In the genomic region with DNA sequence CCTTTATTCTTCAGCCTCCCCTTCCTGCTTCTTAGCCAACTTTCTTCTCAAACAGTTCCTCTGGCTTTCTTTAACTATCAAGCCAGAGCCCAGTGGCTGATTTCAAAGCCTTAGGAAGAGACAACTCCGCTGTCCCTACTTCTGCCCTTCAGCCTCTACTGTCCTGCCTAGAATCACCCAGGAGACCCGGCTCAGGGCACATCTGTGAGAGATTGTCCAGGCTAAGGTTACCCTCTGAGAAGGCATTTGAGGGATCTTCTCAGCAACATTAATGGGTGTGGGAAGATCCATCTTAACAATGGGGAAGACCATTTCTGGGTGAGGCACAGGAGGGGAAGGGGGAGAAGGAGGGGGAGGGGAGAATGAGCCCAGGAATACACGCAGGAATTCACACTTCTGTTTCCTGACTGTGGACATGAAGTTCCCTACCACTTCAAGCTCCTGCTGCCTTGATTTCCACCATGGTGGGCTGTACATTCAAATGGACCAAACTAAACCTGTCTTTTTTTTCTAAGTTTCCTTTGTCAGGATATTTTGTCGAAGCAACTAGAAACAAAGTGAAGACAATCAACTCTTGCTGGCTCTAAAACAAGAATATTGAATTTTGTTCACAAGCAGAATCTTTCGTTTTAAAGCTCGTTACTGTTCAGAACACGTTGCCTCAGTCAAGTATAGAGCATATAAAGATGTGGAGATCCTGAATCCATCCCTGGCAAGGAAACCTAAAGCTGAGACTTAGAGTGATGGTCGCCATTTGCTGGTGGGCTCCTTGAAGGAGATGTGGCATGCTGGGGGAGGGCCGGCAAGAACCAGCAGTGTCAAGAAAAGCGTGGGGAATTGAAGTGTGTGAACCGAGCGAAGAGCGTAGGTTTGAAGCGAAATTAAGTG, we compare ENCODE assay signal across 8 mouse cellular contexts. TPM values are rescaled to one million over a fixed set of nuclear protein-coding genes. Genes with fewer than 3 reads are reported as not detected.
A peak's percentile ranks its signal among the peaks of the same experiment; 100 is the strongest.
DNase-seq lines count a peak whose midpoint lies in the region; ATAC-seq and TF ChIP-seq lines count a peak whose summit lies in the region.

No protein-coding gene starts in this region.

- no peak for TF ChIP-seq POLR2A in bone marrow, adult 2 months (IDR thresholded peaks at IDR 0.05; ENCODE audit: borderline replicate concordance, control insufficient read depth, low read depth, low read length)

- peak; percentile 19; the same call in 1 of the 2 replicates for ATAC-seq in lung, embryonic 14.5 days (ENCODE audit: insufficient read depth)
- ATAC-seq in kidney, embryonic 16.5 days (ENCODE audit: low FRiP score, low TSS enrichment) = peak; percentile 18; the same call in 1 of the 2 replicates

- peak overlapping the region; percentile 95 for H3K9ac ChIP-seq in lung, embryonic 14.5 days
- H3K9ac ChIP-seq in kidney, embryonic 16.5 days (replicated peaks; ENCODE audit: low read length) = peak overlapping the region; percentile 72

- 2% methylated on average over 14 of the region's 14 CpGs for WGBS in lung, embryonic 14.5 days
- whole genome bisulfite sequencing in bone marrow, adult 2 months = 7% methylated on average over 14 of the region's 14 CpGs
- 1% methylated on average over 14 of the region's 14 CpGs for WGBS in kidney, embryonic 16.5 days

- no peaks in the 10 kb centered on the region for H3K4me1 ChIP-seq in lung, embryonic 14.5 days (ENCODE audit: insufficient read depth)
- no peaks in the 10 kb centered on the region; the same call in 1 of the 2 replicates for H3K4me1 ChIP-seq in bone marrow, adult 2 months (ENCODE audit: control insufficient read depth, insufficient read depth, low read length)
- peaks cover 13% of the 10 kb centered on the region for H3K4me1 ChIP-seq in kidney, embryonic 16.5 days (ENCODE audit: insufficient read depth, low read length)

- H3K4me3 ChIP-seq in lung, embryonic 14.5 days (ENCODE audit: low read depth, low read length) = peak overlapping the region; percentile 68
- H3K4me3 ChIP-seq in bone marrow, adult 2 months (replicated peaks; ENCODE audit: control insufficient read depth, low read depth, low read length) = peak overlapping the region; percentile 86
- peak overlapping the region; percentile 62 for H3K4me3 ChIP-seq in kidney, embryonic 16.5 days (ENCODE audit: low read length)

- no peaks in the 10 kb centered on the region for H3K9me3 ChIP-seq in lung, embryonic 14.5 days (ENCODE audit: low read depth, low read length)
- H3K9me3 ChIP-seq in kidney, embryonic 16.5 days (ENCODE audit: low read length) = no peaks in the 10 kb centered on the region

- peak overlapping the region; percentile 99 for H3K27ac ChIP-seq in lung, embryonic 14.5 days (ENCODE audit: low read depth)
- peak overlapping the region; percentile 89; the same call in 1 of the 2 replicates for H3K27ac ChIP-seq in bone marrow, adult 2 months (ENCODE audit: control insufficient read depth, insufficient read depth, low read depth, low read length, poor library complexity)
- H3K27ac ChIP-seq in kidney, embryonic 16.5 days (ENCODE audit: low read length) = peak overlapping the region; percentile 74

- no peak for TF ChIP-seq CTCF in lung, embryonic 14.5 days (IDR thresholded peaks at IDR 0.05; ENCODE audit: low read depth)
- TF ChIP-seq CTCF in bone marrow, adult 2 months (IDR thresholded peaks at IDR 0.05; ENCODE audit: control insufficient read depth, insufficient read depth, low read length) = no peak

- H3K4me2 ChIP-seq in lung, embryonic 14.5 days = peak overlapping the region; percentile 74
- peak overlapping the region; percentile 56 for H3K4me2 ChIP-seq in kidney, embryonic 16.5 days (replicated peaks; ENCODE audit: low read depth, low read length)

- peak; percentile 59 for DNase-seq in lung, embryonic 14.5 days
- DNase-seq in lung, postnatal 4 days = no peak
- DNase-seq in fibroblast of lung, adult 2 months (ENCODE audit: low read depth) = peak; percentile 27
- DNase-seq in neural tube, embryonic 10.5 days (ENCODE audit: extremely low spot score, low spot score) = peak; percentile 63
- no peak for DNase-seq in c-Kit-positive CD71-positive TER-119-positive erythroid progenitor cells, embryonic 14.5 days (ENCODE audit: low spot score)
- no peak for DNase-seq in left cerebral cortex, adult 9 months (ENCODE audit: low spot score in 2 of 2)

- no peaks in the 10 kb centered on the region for H3K36me3 ChIP-seq in lung, embryonic 14.5 days (ENCODE audit: insufficient read depth)
- H3K36me3 ChIP-seq in kidney, embryonic 16.5 days (ENCODE audit: insufficient read depth, low read length) = no peaks in the 10 kb centered on the region

- H3K27me3 ChIP-seq in lung, embryonic 14.5 days (ENCODE audit: insufficient read depth, low read length) = no peaks in the 10 kb centered on the region
- H3K27me3 ChIP-seq in kidney, embryonic 16.5 days (ENCODE audit: insufficient read depth, low read length) = no peaks in the 10 kb centered on the region

RNA-seq across cellular contexts. Expression of a gene that starts 11.6 kb away (rescaled TPM):
- not detected in 2 replicates for polyA plus RNA-seq in lung, embryonic 14.5 days (2014; fragmentation: Nextera tagmentation; extraction: Ambion mirVana)
- 0.68 TPM in 1 of 2 replicates, not detected in the other for polyA plus RNA-seq in bone marrow, adult 2 months (2011; ENCODE audit: insufficient read depth, insufficient read length, low replicate concordance, missing spikeins)
- 0.36 TPM in 1 of 2 replicates, not detected in the other for polyA plus RNA-seq in kidney, embryonic 16.5 days (2015; fragmentation: Nextera tagmentation; extraction: Ambion mirVana)

RNA-seq across cellular contexts. Expression of a gene that starts 11.6 kb away (rescaled TPM):
- polyA plus RNA-seq in lung, embryonic 14.5 days (2014; fragmentation: Nextera tagmentation; extraction: Ambion mirVana) = not detected in 2 replicates
- polyA plus RNA-seq in bone marrow, adult 2 months (2011; ENCODE audit: insufficient read depth, insufficient read length, low replicate concordance, missing spikeins) = 2.3 TPM in 1 of 2 replicates, not detected in the other
- polyA plus RNA-seq in kidney, embryonic 16.5 days (2015; fragmentation: Nextera tagmentation; extraction: Ambion mirVana) = not detected in 2 replicates

RNA-seq across cellular contexts. Expression of a gene that starts 48.7 kb away (rescaled TPM):
- polyA plus RNA-seq in lung, embryonic 14.5 days (2014; fragmentation: Nextera tagmentation; extraction: Ambion mirVana) = 0.26 and 0.32 TPM in 2 replicates
- 0.77 and 6.6 TPM in 2 replicates for polyA plus RNA-seq in bone marrow, adult 2 months (2011; ENCODE audit: insufficient read depth, insufficient read length, low replicate concordance, missing spikeins)
- polyA plus RNA-seq in kidney, embryonic 16.5 days (2015; fragmentation: Nextera tagmentation; extraction: Ambion mirVana) = 0.06 and 0.30 TPM in 2 replicates

RNA-seq across cellular contexts. Expression of a gene that starts 49.7 kb away (rescaled TPM):
- polyA plus RNA-seq in lung, embryonic 14.5 days (2014; fragmentation: Nextera tagmentation; extraction: Ambion mirVana) = 0.14 and 0.15 TPM in 2 replicates
- polyA plus RNA-seq in bone marrow, adult 2 months (2011; ENCODE audit: insufficient read depth, insufficient read length, low replicate concordance, missing spikeins) = 2.7 and 4.9 TPM in 2 replicates
- polyA plus RNA-seq in kidney, embryonic 16.5 days (2015; fragmentation: Nextera tagmentation; extraction: Ambion mirVana) = 0.12 TPM in 1 of 2 replicates, not detected in the other

RNA-seq across cellular contexts. Expression of a gene that starts 53.2 kb away (rescaled TPM):
- polyA plus RNA-seq in lung, embryonic 14.5 days (2014; fragmentation: Nextera tagmentation; extraction: Ambion mirVana) = 1.2 TPM in 2 replicates
- 6.2 and 16.8 TPM in 2 replicates for polyA plus RNA-seq in bone marrow, adult 2 months (2011; ENCODE audit: insufficient read depth, insufficient read length, low replicate concordance, missing spikeins)
- polyA plus RNA-seq in kidney, embryonic 16.5 days (2015; fragmentation: Nextera tagmentation; extraction: Ambion mirVana) = 0.65 and 0.87 TPM in 2 replicates

Comparison
In these comparisons a context has a peak if more than half of its experiments do, and no peak if none do; other contexts are left out.
1. DNase-seq: peak in lung, embryonic 14.5 days (single experiment), fibroblast of lung, adult 2 months (single experiment) and neural tube, embryonic 10.5 days (single experiment); none in lung, postnatal 4 days (0 of 2), c-Kit-positive CD71-positive TER-119-positive erythroid progenitor cells, embryonic 14.5 days (single experiment) and left cerebral cortex, adult 9 months (0 of 2).
2. Peak in every context shown above with its lines, with median percentiles within 50 percentile points of each other: H3K27ac ChIP-seq and H3K4me3 ChIP-seq.